In the genomic region with DNA sequence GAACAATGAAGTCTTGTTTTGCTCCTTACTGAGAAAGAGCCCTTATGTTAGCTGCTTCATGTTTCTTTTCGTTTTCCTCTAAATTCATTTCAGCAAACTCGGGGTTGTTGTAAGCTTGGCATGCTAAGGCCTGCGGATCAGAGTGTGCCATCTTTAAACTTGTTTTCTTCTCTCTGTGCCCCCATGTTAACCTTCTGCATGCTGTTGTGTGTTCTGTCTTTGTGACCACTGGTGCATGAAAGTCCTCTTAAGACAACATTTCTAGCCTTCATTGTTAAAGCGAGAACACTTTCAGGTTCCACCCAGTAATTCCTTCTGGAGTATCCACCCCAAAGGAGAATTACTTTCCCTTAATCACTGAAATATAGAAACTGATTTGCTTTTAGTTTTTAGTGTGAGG, we compare ENCODE assay signal across 15 mouse cellular contexts.
"Had no signal": no experiment of that assay in that cellular context is flagged by ENCODE, and none has a peak within 500 bp of the region (broad histone marks: within the 10 kb centered on the region; RNA-seq: fewer than 3 reads in every experiment).

No protein-coding gene starts in this region.

- DNase-seq: kidney, adult 8-10 months; kidney, postnatal 25 days; layer of hippocampus, adult 9-11 months; liver; lung, adult 18-20 months; lung, postnatal 10 days; lung, postnatal 36 days; right cerebral cortex, adult 18-20 months; right cerebral cortex, postnatal 14 days; right cerebral cortex, postnatal 4 days; thymus, adult 2 months; thymus, postnatal 14 days; thymus, postnatal 4 days had no signal

- ATAC-seq: liver, embryonic 12.5 days; midbrain, embryonic 16.5 days had no signal
